Mouse (Mus musculus) c-Kit-positive CD71-negative TER-119-negative erythroid progenitor cells, embryonic 14.5 days (primary cell): ENCODE results near the gene Fbln7.

ENCODE experiments used
- DNase-seq: peaks from one replicate; pipeline ENCODE4 v3.0.0-alpha.2; 2013; ENCODE audit warnings: low read depth

The Fbln7 gene

GRCm38 (mm10) chr2:128862636-128863035, at the start of gene Fbln7:
TSS of gene Fbln7 (plus strand) at chr2:128862981.
- DNase-seq: no peak

- no peak for DNase-seq
These were observed 46.5 kb upstream of the Fbln7 start for GRCm38 (mm10) chr2:128816311-128816710.

- no peak for DNase-seq
These were observed 45.9 kb upstream of the Fbln7 start for GRCm38 (mm10) chr2:128816916-128817315.

DNA sequence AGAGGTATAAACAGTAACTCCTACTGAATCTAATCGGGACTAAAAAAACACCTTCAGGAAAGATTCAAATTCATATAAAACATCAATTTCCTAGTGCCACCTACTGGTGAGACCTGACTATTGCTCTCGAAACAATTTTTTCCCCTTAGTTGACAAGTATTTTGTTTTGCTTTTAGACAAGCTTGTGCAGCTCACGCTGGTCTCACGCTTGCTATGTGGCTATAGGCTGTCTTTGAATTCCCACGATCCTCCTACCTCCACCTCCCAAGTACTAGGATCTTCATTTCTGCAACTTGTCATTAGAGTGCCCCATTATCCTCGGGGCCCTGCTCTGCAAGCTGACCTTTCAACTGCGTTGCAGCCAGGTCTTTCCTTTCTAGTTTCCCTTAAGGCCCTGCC, 45.4 kb upstream of the Fbln7 start:
- DNase-seq: peak; percentile 68

DNA sequence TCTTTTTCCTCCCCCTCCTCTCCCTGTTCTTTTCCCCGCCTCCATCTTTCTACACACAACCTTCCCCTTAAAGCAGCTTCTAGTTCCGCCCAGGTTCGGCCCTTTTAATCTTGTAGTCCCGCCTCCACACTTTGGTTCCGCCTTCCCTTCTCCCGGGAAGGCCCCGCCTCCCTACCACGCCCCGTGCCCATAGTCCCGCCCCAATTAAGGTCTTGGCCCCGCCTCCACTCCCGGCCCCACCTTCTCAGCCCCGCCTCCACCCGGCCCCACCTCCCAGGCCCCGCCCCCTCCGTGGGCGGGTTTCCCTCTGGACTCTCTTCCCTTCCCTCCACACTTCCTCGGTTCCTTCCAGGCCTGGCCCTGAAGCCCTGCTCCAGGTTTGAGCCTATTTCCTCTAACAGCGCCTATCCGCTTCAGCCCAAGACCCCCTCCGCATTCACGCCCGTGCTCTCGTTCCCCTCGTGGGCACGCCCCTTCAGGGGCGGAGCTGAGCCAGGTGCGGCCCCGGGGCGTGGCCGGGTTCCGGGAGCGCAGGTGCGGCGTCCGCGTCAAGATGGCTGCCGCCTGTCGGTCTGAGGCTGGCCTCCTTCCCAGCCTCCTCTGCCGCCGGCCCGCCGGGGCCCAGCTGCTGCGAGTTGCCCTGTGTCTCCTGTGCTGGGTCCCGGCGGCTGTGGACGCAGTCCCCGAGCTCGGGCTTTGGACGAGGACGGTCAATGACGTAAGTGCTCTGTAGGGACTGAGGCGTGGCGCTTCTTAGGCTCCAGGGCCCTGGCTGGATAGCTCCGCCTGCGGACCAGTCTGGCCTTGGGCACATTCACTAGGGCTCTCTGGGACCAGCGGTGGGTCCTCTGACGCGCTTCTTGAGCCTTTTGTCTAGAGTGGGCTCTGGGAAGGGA, 44.7 kb upstream of the Fbln7 start, which contains the start of gene Tmem87b:
Gene Tmem87b, plus strand, starts transcription at position 333 of the 896 bp plus-strand sequence.
- peak; percentile 89 for DNase-seq

- DNase-seq: no peak
These were observed 43.7 kb upstream of the Fbln7 start for GRCm38 (mm10) chr2:128818956-128819643.

DNA sequence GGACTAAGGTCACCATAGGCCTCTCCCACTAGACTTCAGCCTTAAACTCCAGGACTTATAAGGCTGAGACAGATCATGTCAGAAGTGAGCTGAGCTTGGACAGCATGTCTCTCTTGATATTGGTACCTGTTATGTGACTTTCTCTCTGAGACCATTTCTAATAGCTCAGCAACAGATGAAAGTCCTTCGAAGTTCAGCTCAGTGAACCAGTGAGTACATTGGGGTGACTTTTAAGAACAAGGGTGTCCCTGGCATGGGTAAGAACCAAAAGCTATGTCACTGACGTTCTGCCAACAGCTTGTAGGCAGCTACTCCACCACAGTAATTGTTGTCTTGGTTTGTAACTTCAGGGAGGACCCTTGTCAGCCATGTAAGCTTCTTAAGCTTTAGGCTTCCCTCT, 42.1 kb upstream of the Fbln7 start:
- no peak for DNase-seq

- no peak for DNase-seq
These were observed 38.9 kb upstream of the Fbln7 start for GRCm38 (mm10) chr2:128823893-128824292.

- DNase-seq: no peak
These were observed 35.0 kb upstream of the Fbln7 start for GRCm38 (mm10) chr2:128827787-128828186.

GRCm38 (mm10) chr2:128832611-128833010, 30.2 kb upstream of the Fbln7 start:
- no peak for DNase-seq

GRCm38 (mm10) chr2:128833035-128833434, 29.7 kb upstream of the Fbln7 start:
- no peak for DNase-seq

GRCm38 (mm10) chr2:128833435-128833834, 29.3 kb upstream of the Fbln7 start:
- DNase-seq: no peak

GRCm38 (mm10) chr2:128837531-128837930, 25.2 kb upstream of the Fbln7 start:
- DNase-seq: no peak

DNA sequence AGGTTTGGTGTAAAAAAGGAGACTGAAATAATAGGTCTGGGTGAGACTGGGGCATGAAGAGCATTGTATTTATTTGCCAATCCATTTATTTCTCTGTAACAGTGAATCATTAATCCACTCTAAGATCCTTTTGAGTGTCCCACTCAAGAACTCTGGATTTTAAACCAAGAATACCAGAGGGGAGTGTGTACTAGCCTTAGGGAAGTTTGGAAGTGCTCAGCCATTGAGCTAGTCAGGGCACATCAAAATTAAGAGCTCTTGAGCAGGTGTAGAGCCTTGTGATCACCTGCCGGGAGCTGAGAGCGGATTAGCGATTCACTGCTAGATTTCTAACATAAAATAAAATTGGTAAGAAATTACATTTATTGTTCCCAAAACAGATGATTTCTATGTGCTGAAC, 24.2 kb upstream of the Fbln7 start:
- DNase-seq: no peak

DNA sequence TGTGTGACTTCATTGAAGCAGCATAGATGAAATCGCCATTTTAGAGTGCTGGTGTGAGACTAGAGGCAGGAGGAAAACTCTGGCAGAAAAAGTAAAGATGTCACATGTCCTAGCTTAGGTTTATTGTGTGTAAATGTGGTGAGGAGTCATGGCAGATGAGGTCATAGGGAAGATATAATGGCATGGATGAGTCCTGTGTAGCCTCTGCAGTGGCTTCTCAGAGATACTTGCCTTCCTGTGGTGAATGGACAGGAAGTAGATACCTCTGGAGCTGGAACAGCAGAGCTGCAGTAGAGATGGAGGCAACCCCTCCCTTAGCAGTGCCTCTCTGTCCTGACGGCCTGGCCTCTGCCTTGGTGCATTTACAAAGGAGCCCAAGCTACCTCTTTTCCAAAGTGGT, 23.3 kb upstream of the Fbln7 start:
- DNase-seq: no peak

DNA sequence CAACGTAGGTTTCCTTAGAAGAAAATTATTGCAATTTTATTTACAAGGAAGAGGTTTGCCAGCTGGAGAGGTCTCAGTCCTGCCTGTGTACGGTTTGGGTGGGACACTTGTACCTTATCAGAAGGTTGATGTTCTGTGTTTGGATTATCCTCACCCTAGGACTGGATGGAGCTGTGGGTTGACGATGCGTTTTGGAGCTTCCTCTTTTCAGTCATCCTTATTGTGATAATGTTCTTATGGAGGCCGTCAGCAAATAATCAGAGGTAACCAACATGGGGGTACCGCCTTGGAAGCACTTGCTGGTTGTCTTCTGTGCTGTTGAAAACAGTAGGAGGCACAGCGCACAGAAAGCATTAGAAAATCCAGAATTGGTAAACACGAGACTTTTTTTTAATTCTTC, 20.3 kb upstream of the Fbln7 start:
- DNase-seq: no peak

DNA sequence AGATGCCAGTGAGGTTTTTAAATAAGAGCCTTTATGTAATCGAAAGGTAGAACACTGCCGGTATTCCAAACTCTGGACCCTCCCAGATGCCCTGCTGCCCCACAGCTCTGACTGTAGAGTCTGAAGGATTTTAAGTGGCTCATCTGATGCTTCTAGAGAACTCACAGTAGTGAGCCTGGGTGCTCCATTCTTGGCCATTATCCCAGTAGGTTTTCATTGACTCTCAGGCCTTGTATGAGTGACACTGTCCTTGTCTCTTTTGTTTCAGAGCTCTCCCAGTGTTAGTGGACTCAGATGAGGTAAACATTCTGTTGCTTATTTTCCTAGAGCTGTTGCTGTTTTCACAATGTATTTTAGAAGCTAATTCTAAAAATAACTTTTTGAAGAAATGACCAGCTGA, 12.7 kb upstream of the Fbln7 start:
- DNase-seq: no peak

- DNase-seq: no peak
These were observed 6.1 kb upstream of the Fbln7 start for GRCm38 (mm10) chr2:128856673-128857072.

DNA sequence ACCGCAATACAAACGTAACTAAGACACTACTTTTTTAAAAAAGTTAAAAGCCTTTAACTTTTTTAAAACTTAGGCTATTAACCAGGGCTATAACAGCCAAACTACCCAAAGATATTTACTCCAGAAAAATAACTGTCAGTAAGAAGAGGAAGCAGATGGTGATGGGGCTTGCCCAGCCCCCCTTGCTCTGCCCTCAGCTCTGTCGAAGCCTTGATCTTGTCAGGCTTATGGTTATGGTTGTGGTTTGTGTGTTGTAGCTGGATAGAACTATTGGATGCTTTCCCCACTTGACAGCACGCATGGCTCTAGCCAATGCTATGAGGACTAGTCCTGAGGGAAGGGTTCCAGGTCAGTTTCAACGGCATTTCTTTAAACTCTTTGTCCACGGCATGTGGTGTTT, 3.8 kb upstream of the Fbln7 start:
- no peak for DNase-seq

DNA sequence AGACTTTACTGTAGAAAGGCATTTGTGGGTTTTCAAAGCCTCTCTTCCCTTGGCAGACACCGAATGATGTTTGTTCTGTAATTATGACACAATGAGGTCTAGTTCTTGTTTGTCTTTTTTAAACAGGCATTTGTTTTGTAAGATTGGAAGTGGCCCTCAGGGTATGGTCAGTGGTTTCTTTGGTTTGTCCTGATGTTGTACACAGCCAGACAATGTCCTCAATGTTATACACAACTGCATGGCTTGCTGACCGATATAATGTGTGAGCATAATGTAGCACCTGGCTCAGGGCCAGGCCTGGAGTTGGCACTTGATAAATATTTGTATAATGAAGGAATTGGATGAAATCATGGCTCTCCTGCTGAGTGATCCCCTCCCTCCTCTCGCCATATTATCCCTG, 2.9 kb upstream of the Fbln7 start:
- DNase-seq: no peak

- DNase-seq: no peak
These were observed 1.1 kb downstream of the Fbln7 start for GRCm38 (mm10) chr2:128863777-128864331.

DNA sequence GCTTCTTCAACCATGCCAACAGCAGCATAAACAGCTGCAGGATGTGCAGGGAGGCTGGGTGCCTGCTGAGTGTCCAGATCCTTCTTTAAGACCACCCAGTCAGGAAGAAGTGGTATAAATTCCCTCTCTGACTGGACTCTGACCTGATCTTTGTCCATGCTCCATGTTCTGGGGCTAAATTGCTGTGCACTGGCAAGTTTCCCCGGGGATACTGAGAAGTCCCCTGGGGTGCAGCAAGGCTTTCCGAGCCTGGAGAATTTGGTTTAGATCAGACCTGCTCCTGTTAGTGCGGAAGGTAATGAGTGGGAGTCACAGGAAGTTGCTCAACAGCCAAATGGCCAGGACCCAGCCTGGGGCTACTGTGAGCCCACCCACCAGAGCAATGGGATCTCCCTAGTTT, 2.3 kb downstream of the Fbln7 start:
- no peak for DNase-seq

DNA sequence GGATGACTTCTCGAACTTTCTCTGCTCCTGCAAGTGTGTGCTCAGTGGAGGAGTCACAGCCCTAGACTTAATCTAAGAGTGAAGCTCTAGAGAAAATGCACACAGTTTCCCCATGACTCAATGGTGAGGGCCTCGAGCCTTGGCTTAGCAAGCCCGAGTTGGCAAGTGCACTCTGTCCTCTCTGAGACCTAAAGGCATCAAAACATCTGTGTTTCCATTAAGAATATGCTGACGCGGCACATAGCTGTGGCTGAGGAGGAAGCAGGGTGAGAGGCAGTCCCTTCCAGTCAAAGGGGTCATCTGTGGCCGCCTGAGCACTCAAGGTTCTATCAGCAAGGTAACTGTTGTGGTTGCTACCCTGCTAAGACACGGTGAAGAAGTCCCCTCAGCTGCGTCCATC, 8.9 kb downstream of the Fbln7 start:
- no peak for DNase-seq
